In genomic region chr8:122459990-122460389, GRCm38 (mm10) we compare ENCODE assay signal across 8 mouse cellular contexts. TPM values are rescaled to one million over a fixed set of nuclear protein-coding genes. Genes with fewer than 3 reads are reported as not detected.
DNase-seq lines count a peak whose midpoint lies in the region; ATAC-seq lines count a peak whose summit lies in the region.

No protein-coding gene starts in this region.

- H3K4me3 ChIP-seq in heart, embryonic 10.5 days: peak overlapping the region; percentile 61
- H3K4me3 ChIP-seq in hindbrain, embryonic 14.5 days (replicated peaks; ENCODE audit: low read length): peak overlapping the region; percentile 32
- peak overlapping the region; percentile 35; the same call in 1 of the 2 replicates for H3K4me3 ChIP-seq in midbrain, embryonic 13.5 days (replicated peaks)

- peaks cover 63% of the 10 kb centered on the region for H3K27me3 ChIP-seq in heart, embryonic 10.5 days (ENCODE audit: insufficient read depth, poor library complexity, severe bottlenecking)
- peaks cover 54% of the 10 kb centered on the region for H3K27me3 ChIP-seq in hindbrain, embryonic 14.5 days (ENCODE audit: control insufficient read depth, insufficient read depth, low read length)
- H3K27me3 ChIP-seq in midbrain, embryonic 13.5 days: peaks cover 74% of the 10 kb centered on the region

- DNase-seq in heart, embryonic 10.5 days (ENCODE audit: low spot score): no peak
- no peak for DNase-seq in heart, postnatal 36 days
- no peak for DNase-seq in hindbrain, embryonic 14.5 days (ENCODE audit: low spot score)
- no peak for DNase-seq in layer of hippocampus, postnatal 36 days
- DNase-seq in adrenal gland, postnatal 25 days: no peak
- DNase-seq in cerebellum, adult 11 months: no peak

- H3K36me3 ChIP-seq in heart, embryonic 10.5 days: 0 out of 2 replicates have a peak, but pooled peaks cover 7% of the 10 kb centered on the region
- no peaks in the 10 kb centered on the region for H3K36me3 ChIP-seq in hindbrain, embryonic 14.5 days (replicated peaks; ENCODE audit: control insufficient read depth, insufficient read depth)
- H3K36me3 ChIP-seq in midbrain, embryonic 13.5 days: no peaks in the 10 kb centered on the region

- intact Hi-C loops in heart, postnatal 36 days (cut with DNase I): no loop called here

- peaks cover 71% of the 10 kb centered on the region for H3K4me1 ChIP-seq in heart, embryonic 10.5 days
- H3K4me1 ChIP-seq in hindbrain, embryonic 14.5 days (replicated peaks; ENCODE audit: control insufficient read depth, insufficient read depth, low read length): peaks cover 10% of the 10 kb centered on the region
- peaks cover 13% of the 10 kb centered on the region for H3K4me1 ChIP-seq in midbrain, embryonic 13.5 days (replicated peaks)

- H3K9ac ChIP-seq in hindbrain, embryonic 14.5 days: no peak overlapping the region
- no peak overlapping the region; the same call in 1 of the 2 replicates for H3K9ac ChIP-seq in midbrain, embryonic 13.5 days (replicated peaks)

- WGBS in heart, embryonic 10.5 days: 22% methylated on average over 7 of the region's 7 CpGs
- 28% methylated on average over 7 of the region's 7 CpGs for WGBS in hindbrain, embryonic 14.5 days
- 26% methylated on average over 7 of the region's 7 CpGs for WGBS in midbrain, embryonic 13.5 days

- ATAC-seq in CD4-positive, CD25-positive, alpha-beta regulatory T cell, adult 4 months: peak; percentile 53
- no peak for ATAC-seq in hindbrain, embryonic 14.5 days (ENCODE audit: low FRiP score)
- ATAC-seq in midbrain, embryonic 13.5 days: no peak

- H3K4me2 ChIP-seq in hindbrain, embryonic 14.5 days (replicated peaks): peak overlapping the region; percentile 68
- peak overlapping the region; percentile 65 for H3K4me2 ChIP-seq in midbrain, embryonic 13.5 days (replicated peaks)

- H3K9me3 ChIP-seq in heart, embryonic 10.5 days: no peaks in the 10 kb centered on the region
- H3K9me3 ChIP-seq in hindbrain, embryonic 14.5 days (ENCODE audit: control insufficient read depth, low read length): no peaks in the 10 kb centered on the region
- H3K9me3 ChIP-seq in midbrain, embryonic 13.5 days: no peaks in the 10 kb centered on the region

- H3K27ac ChIP-seq in heart, embryonic 10.5 days: peak overlapping the region; percentile 73; the same call in 1 of the 2 replicates
- no peak overlapping the region for H3K27ac ChIP-seq in hindbrain, embryonic 14.5 days
- H3K27ac ChIP-seq in midbrain, embryonic 13.5 days: no peak overlapping the region

RNA-seq across cellular contexts. Expression of gene Snai3, which starts 0.5 kb away (rescaled TPM):
- 2.3 and 6.6 TPM in 2 replicates for polyA plus RNA-seq in heart, embryonic 10.5 days (2016; fragmentation: Nextera tagmentation; extraction: Ambion mirVana)
- total RNA-seq in heart, postnatal 36 days (2021): 1 to 10 TPM; 2.2 to 5.0 TPM
- polyA plus RNA-seq in CD4-positive, CD25-positive, alpha-beta regulatory T cell, adult 4 months (2017; shearing (Covaris generic)): 1 to 10 TPM; 2.6 to 5.2 TPM
- polyA plus RNA-seq in hindbrain, embryonic 14.5 days (2014; fragmentation: Nextera tagmentation; extraction: Ambion mirVana): not detected in 2 replicates
- not detected in 2 replicates for polyA plus RNA-seq in midbrain, embryonic 13.5 days (2015; fragmentation: Nextera tagmentation; extraction: Ambion mirVana)
- not detected for total RNA-seq in layer of hippocampus, postnatal 36 days (2021)
- not detected in 2 replicates for total RNA-seq in adrenal gland, postnatal 25 days (2021)

RNA-seq across cellular contexts. Expression of gene Rnf166, which starts 15.9 kb away (rescaled TPM):
- polyA plus RNA-seq in heart, embryonic 10.5 days (2016; fragmentation: Nextera tagmentation; extraction: Ambion mirVana): 37.1 and 38.8 TPM in 2 replicates
- total RNA-seq in heart, postnatal 36 days (2021): 10 to 100 TPM; 37.3 to 40.0 TPM
- polyA plus RNA-seq in CD4-positive, CD25-positive, alpha-beta regulatory T cell, adult 4 months (2017; shearing (Covaris generic)): 10 to 100 TPM; 27.3 to 31.0 TPM
- 31.6 and 32.6 TPM in 2 replicates for polyA plus RNA-seq in hindbrain, embryonic 14.5 days (2014; fragmentation: Nextera tagmentation; extraction: Ambion mirVana)
- 37.8 and 38.1 TPM in 2 replicates for polyA plus RNA-seq in midbrain, embryonic 13.5 days (2015; fragmentation: Nextera tagmentation; extraction: Ambion mirVana)
- 10 to 100 TPM; 31.8 to 36.3 TPM for total RNA-seq in layer of hippocampus, postnatal 36 days (2021)
- total RNA-seq in adrenal gland, postnatal 25 days (2021): 65.3 and 66.5 TPM in 2 replicates

RNA-seq across cellular contexts. Expression of gene Ctu2, which starts 16.0 kb away (rescaled TPM):
- polyA plus RNA-seq in heart, embryonic 10.5 days (2016; fragmentation: Nextera tagmentation; extraction: Ambion mirVana): 40.5 and 45.9 TPM in 2 replicates
- 10 to 100 TPM in 1 of 2 experiments, 1 to 10 TPM in 1; 7.1 to 10.7 TPM for total RNA-seq in heart, postnatal 36 days (2021)
- polyA plus RNA-seq in CD4-positive, CD25-positive, alpha-beta regulatory T cell, adult 4 months (2017; shearing (Covaris generic)): 10 to 100 TPM; 11.5 to 16.9 TPM
- polyA plus RNA-seq in hindbrain, embryonic 14.5 days (2014; fragmentation: Nextera tagmentation; extraction: Ambion mirVana): 77.8 and 80.2 TPM in 2 replicates
- 73.0 and 80.7 TPM in 2 replicates for polyA plus RNA-seq in midbrain, embryonic 13.5 days (2015; fragmentation: Nextera tagmentation; extraction: Ambion mirVana)
- 10 to 100 TPM; 16.6 to 21.7 TPM for total RNA-seq in layer of hippocampus, postnatal 36 days (2021)
- 20.6 and 24.7 TPM in 2 replicates for total RNA-seq in adrenal gland, postnatal 25 days (2021)

RNA-seq across cellular contexts. Expression of gene Mvd, which starts 16.8 kb away (rescaled TPM):
- polyA plus RNA-seq in heart, embryonic 10.5 days (2016; fragmentation: Nextera tagmentation; extraction: Ambion mirVana): 41.7 and 43.8 TPM in 2 replicates
- 1 to 10 TPM; 4.5 to 5.5 TPM for total RNA-seq in heart, postnatal 36 days (2021)
- 10 to 100 TPM; 12.6 to 20.0 TPM for polyA plus RNA-seq in CD4-positive, CD25-positive, alpha-beta regulatory T cell, adult 4 months (2017; shearing (Covaris generic))
- 61.3 and 75.6 TPM in 2 replicates for polyA plus RNA-seq in hindbrain, embryonic 14.5 days (2014; fragmentation: Nextera tagmentation; extraction: Ambion mirVana)
- 45.9 and 47.5 TPM in 2 replicates for polyA plus RNA-seq in midbrain, embryonic 13.5 days (2015; fragmentation: Nextera tagmentation; extraction: Ambion mirVana)
- total RNA-seq in layer of hippocampus, postnatal 36 days (2021): 10 to 100 TPM; 19.1 to 20.6 TPM
- 53.6 and 78.3 TPM in 2 replicates for total RNA-seq in adrenal gland, postnatal 25 days (2021)

RNA-seq across cellular contexts. Expression of gene Cyba, which starts 27.3 kb away (rescaled TPM):
- polyA plus RNA-seq in heart, embryonic 10.5 days (2016; fragmentation: Nextera tagmentation; extraction: Ambion mirVana): 185 and 214 TPM in 2 replicates
- 10 to 100 TPM; 40.4 to 42.1 TPM for total RNA-seq in heart, postnatal 36 days (2021)
- 100 to 1,000 TPM; 801 to 968 TPM for polyA plus RNA-seq in CD4-positive, CD25-positive, alpha-beta regulatory T cell, adult 4 months (2017; shearing (Covaris generic))
- 35.7 and 44.3 TPM in 2 replicates for polyA plus RNA-seq in hindbrain, embryonic 14.5 days (2014; fragmentation: Nextera tagmentation; extraction: Ambion mirVana)
- 30.7 and 33.8 TPM in 2 replicates for polyA plus RNA-seq in midbrain, embryonic 13.5 days (2015; fragmentation: Nextera tagmentation; extraction: Ambion mirVana)
- total RNA-seq in layer of hippocampus, postnatal 36 days (2021): 10 to 100 TPM; 10.0 to 10.2 TPM
- total RNA-seq in adrenal gland, postnatal 25 days (2021): 25.4 and 27.0 TPM in 2 replicates
